Mouse (Mus musculus): ENCODE measurements at regions not wholly inside any gene's neighbourhood (a gene's known extent, or its start where the extent isn't known, plus 50 kb on each side); places are given as distances from the start of the nearest gene placed in this dataset.

- Histone ChIP-seq H3K9me3 (ENCODE audit: control insufficient read depth, low read length) (no peaks in the 10 kb centered on the region), H3K4me2 (ENCODE audit: low read depth, low read length) (no peak overlapping the region), H3K9ac (ENCODE audit: low read depth, low read length) (no peak overlapping the region), H3K27ac (ENCODE audit: low read length) (no peak overlapping the region), H3K27me3 (replicated peaks; ENCODE audit: control insufficient read depth, insufficient read depth, low read length) (no peaks in the 10 kb centered on the region), H3K36me3 (ENCODE audit: control insufficient read depth, insufficient read depth, low read length) (no peaks in the 10 kb centered on the region), H3K4me1 (ENCODE audit: control insufficient read depth, insufficient read depth, low read length) (no peaks in the 10 kb centered on the region), H3K4me3 (ENCODE audit: low read length) (no peak overlapping the region)
- 8% methylated on average over 3 of the region's 3 CpGs for WGBS
- ATAC-seq: no peak
Measured at GRCm38 (mm10) chr12:43813559-43813958, 396.6 kb downstream of the Dnajb9 start.

GRCm38 (mm10) chr12:43772766-43773165 lies 437.4 kb downstream of the Dnajb9 start:
- Histone ChIP-seq H3K4me2 (ENCODE audit: low read depth, low read length) (no peak overlapping the region), H3K27ac (ENCODE audit: low read length) (no peak overlapping the region), H3K4me3 (ENCODE audit: low read length) (no peak overlapping the region), H3K36me3 (ENCODE audit: control insufficient read depth, insufficient read depth, low read length) (no peaks in the 10 kb centered on the region), H3K4me1 (ENCODE audit: control insufficient read depth, insufficient read depth, low read length) (no peaks in the 10 kb centered on the region), H3K9ac (ENCODE audit: low read depth, low read length) (no peak overlapping the region), H3K27me3 (replicated peaks; ENCODE audit: control insufficient read depth, insufficient read depth, low read length) (no peaks in the 10 kb centered on the region), H3K9me3 (ENCODE audit: control insufficient read depth, low read length) (no peaks in the 10 kb centered on the region)
- 91% methylated on average over 1 of the region's 1 CpGs for WGBS
- ATAC-seq: no peak

- no peak overlapping the region for H3K4me2 ChIP-seq (ENCODE audit: low read depth, low read length)
- no peaks in the 10 kb centered on the region for H3K4me1 ChIP-seq (ENCODE audit: control insufficient read depth, insufficient read depth, low read length)
- WGBS: 40% methylated on average over 1 of the region's 1 CpGs
- H3K27me3 ChIP-seq (replicated peaks; ENCODE audit: control insufficient read depth, insufficient read depth, low read length): no peaks in the 10 kb centered on the region
- no peak overlapping the region for H3K4me3 ChIP-seq (ENCODE audit: low read length)
- no peak for ATAC-seq
- H3K9ac ChIP-seq (ENCODE audit: low read depth, low read length): no peak overlapping the region
- H3K27ac ChIP-seq (ENCODE audit: low read length): no peak overlapping the region
- H3K36me3 ChIP-seq (ENCODE audit: control insufficient read depth, insufficient read depth, low read length): no peaks in the 10 kb centered on the region
- H3K9me3 ChIP-seq (ENCODE audit: control insufficient read depth, low read length): no peaks in the 10 kb centered on the region
Measured at GRCm38 (mm10) chr12:43762151-43762550, 448.0 kb downstream of the Dnajb9 start.
